11 mouse cellular contexts compared by ENCODE assay signal in genomic region chr17:25880913-25881641, GRCm38 (mm10). TPM values are rescaled to one million over a fixed set of nuclear protein-coding genes. Genes with fewer than 3 reads are reported as not detected.
DNase-seq lines count a peak whose midpoint lies in the region; ATAC-seq and TF ChIP-seq lines count a peak whose summit lies in the region.
"Had no signal": no experiment of that assay in that cellular context is flagged by ENCODE, and none has a peak within 500 bp of the region (broad histone marks: within the 10 kb centered on the region; RNA-seq: fewer than 3 reads in every experiment).

No protein-coding gene starts in this region.

- H3K36me3 ChIP-seq in lung, embryonic 16.5 days (ENCODE audit: control insufficient read depth, insufficient read depth, low read length): peaks cover 12% of the 10 kb centered on the region; the same call in 1 of the 2 replicates
- peaks cover 9% of the 10 kb centered on the region; the same call in 1 of the 2 replicates for H3K36me3 ChIP-seq in lung, postnatal 0 days (ENCODE audit: insufficient read depth, low read length)
- peaks cover 3% of the 10 kb centered on the region; the same call in 1 of the 2 replicates for H3K36me3 ChIP-seq in thymus, adult 2 months (ENCODE audit: control insufficient read depth, insufficient read depth, low read length)

- H3K27me3 ChIP-seq in lung, embryonic 16.5 days (ENCODE audit: control insufficient read depth, insufficient read depth, low read depth, low read length): no peaks in the 10 kb centered on the region
- no peaks in the 10 kb centered on the region for H3K27me3 ChIP-seq in lung, postnatal 0 days (replicated peaks; ENCODE audit: insufficient read depth, low read length)
- H3K27me3 ChIP-seq in thymus, adult 2 months (ENCODE audit: control insufficient read depth, insufficient read depth, low read length): no peaks in the 10 kb centered on the region
- H3K27me3 ChIP-seq: intestine, embryonic 15.5 days had no signal

- H3K4me1 ChIP-seq in lung, embryonic 16.5 days (replicated peaks; ENCODE audit: control insufficient read depth, insufficient read depth, low read length): peaks cover 9% of the 10 kb centered on the region
- H3K4me1 ChIP-seq in lung, postnatal 0 days (ENCODE audit: insufficient read depth, low read depth, low read length): peaks cover 2% of the 10 kb centered on the region; the same call in 1 of the 2 replicates
- peaks cover 5% of the 10 kb centered on the region for H3K4me1 ChIP-seq in thymus, adult 2 months (replicated peaks; ENCODE audit: control insufficient read depth, insufficient read depth, low read length)

- no peak for TF ChIP-seq EP300 in lung, postnatal 0 days (IDR thresholded peaks at IDR 0.05)

- no peak for ATAC-seq in lung, embryonic 16.5 days (ENCODE audit: low read depth)
- no peak for ATAC-seq in lung, postnatal 0 days
- ATAC-seq: intestine, embryonic 15.5 days had no signal

- WGBS in lung, embryonic 16.5 days: 15% methylated on average over 5 of the region's 5 CpGs
- 25% methylated on average over 5 of the region's 5 CpGs for WGBS in lung, postnatal 0 days
- 75% methylated on average over 5 of the region's 5 CpGs for whole genome bisulfite sequencing in thymus, adult 2 months

- TF ChIP-seq POLR2A in thymus, adult 2 months (IDR thresholded peaks at IDR 0.05; ENCODE audit: control insufficient read depth, extremely low read depth, insufficient read depth, low read length, poor library complexity): no peak

- DNase-seq in adrenal gland, adult 2 months: peak; percentile 38
- no peak for DNase-seq in adrenal gland, postnatal 25 days
- DNase-seq in lung, postnatal 0 days (ENCODE audit: low spot score): no peak
- peak; percentile 82 for DNase-seq in mesoderm, embryonic 11.5 days (ENCODE audit: low read depth, low spot score)
- no peak for DNase-seq in spleen, adult 12 weeks (ENCODE audit: low spot score)
- DNase-seq in thymus, adult 2 months: no peak
- DNase-seq in frontal cortex, postnatal 14 days (ENCODE audit: low spot score in 2 of 2): no peak
- DNase-seq: cerebellum, adult 18-20 months had no signal

- H3K9ac ChIP-seq in lung, embryonic 16.5 days (ENCODE audit: low read length): peak overlapping the region; percentile 4; the same call in 1 of the 2 replicates
- H3K9ac ChIP-seq in lung, postnatal 0 days (replicated peaks; ENCODE audit: low read depth): no peak overlapping the region
- H3K9ac ChIP-seq: intestine, embryonic 15.5 days; liver, embryonic 14.5 days had no signal

- no peak overlapping the region for H3K27ac ChIP-seq in lung, embryonic 16.5 days (ENCODE audit: low read length)
- H3K27ac ChIP-seq in lung, postnatal 0 days (ENCODE audit: low read length): no peak overlapping the region
- H3K27ac ChIP-seq in thymus, adult 2 months (ENCODE audit: control insufficient read depth, insufficient read depth, low read length): no peak overlapping the region
- H3K27ac ChIP-seq: intestine, embryonic 15.5 days; liver, embryonic 14.5 days had no signal

- no peak overlapping the region for H3K4me3 ChIP-seq in lung, embryonic 16.5 days (ENCODE audit: low read length)
- no peak overlapping the region for H3K4me3 ChIP-seq in lung, postnatal 0 days (ENCODE audit: low read depth, low read length)
- no peak overlapping the region for H3K4me3 ChIP-seq in thymus, adult 2 months (ENCODE audit: control insufficient read depth, insufficient read depth, low read length)
- H3K4me3 ChIP-seq: intestine, embryonic 15.5 days had no signal

- TF ChIP-seq CTCF in lung, postnatal 0 days (IDR thresholded peaks at IDR 0.05): no peak
- no peak for TF ChIP-seq CTCF in thymus, adult 2 months (IDR thresholded peaks at IDR 0.05; ENCODE audit: borderline replicate concordance, control insufficient read depth, extremely low read depth, insufficient read depth, low read length, poor library complexity)

- no peaks in the 10 kb centered on the region for H3K9me3 ChIP-seq in lung, embryonic 16.5 days (ENCODE audit: control insufficient read depth, low read length)
- no peaks in the 10 kb centered on the region for H3K9me3 ChIP-seq in lung, postnatal 0 days (ENCODE audit: low read length)
- H3K9me3 ChIP-seq: intestine, embryonic 15.5 days had no signal

- no peak overlapping the region for H3K4me2 ChIP-seq in lung, embryonic 16.5 days (ENCODE audit: low read depth, low read length)
- H3K4me2 ChIP-seq in lung, postnatal 0 days (replicated peaks; ENCODE audit: low read depth, low read length): no peak overlapping the region
- H3K4me2 ChIP-seq: intestine, embryonic 15.5 days had no signal

RNA-seq across cellular contexts. Expression of gene Wfikkn1, which starts 0.4 kb away (rescaled TPM):
- total RNA-seq in adrenal gland, adult 2 months (2021): 1 to 10 TPM in 1 of 2 experiments, under 1 TPM in 1; 0.52 to 2.1 TPM
- 2.1 and 2.5 TPM in 2 replicates for polyA plus RNA-seq in adrenal gland, adult 2 months (2012; rRNA removed)
- total RNA-seq in adrenal gland, postnatal 25 days (2021): 2.7 and 3.3 TPM in 2 replicates
- 0.43 and 0.50 TPM in 2 replicates for polyA plus RNA-seq in lung, embryonic 16.5 days (2015; fragmentation: Nextera tagmentation; extraction: Ambion mirVana)
- polyA plus RNA-seq in lung, postnatal 0 days (2015; fragmentation: Nextera tagmentation; extraction: Ambion mirVana): 0.24 and 0.26 TPM in 2 replicates
- 2.9 and 3.7 TPM in 2 replicates for polyA plus RNA-seq in thymus, adult 2 months (2012; rRNA removed)

RNA-seq across cellular contexts. Expression of gene Mettl26, which starts 6.2 kb away (rescaled TPM):
- total RNA-seq in adrenal gland, adult 2 months (2021): 100 to 1,000 TPM in 1 of 2 experiments, 10 to 100 TPM in 1; 90.9 to 141 TPM
- polyA plus RNA-seq in adrenal gland, adult 2 months (2012; rRNA removed): 350 and 376 TPM in 2 replicates
- 116 and 144 TPM in 2 replicates for total RNA-seq in adrenal gland, postnatal 25 days (2021)
- polyA plus RNA-seq in lung, embryonic 16.5 days (2015; fragmentation: Nextera tagmentation; extraction: Ambion mirVana): 54.2 and 58.4 TPM in 2 replicates
- polyA plus RNA-seq in lung, postnatal 0 days (2015; fragmentation: Nextera tagmentation; extraction: Ambion mirVana): 48.7 and 50.7 TPM in 2 replicates
- polyA plus RNA-seq in thymus, adult 2 months (2012; rRNA removed): 77.3 and 82.3 TPM in 2 replicates

RNA-seq across cellular contexts. Expression of gene Mcrip2, which starts 12.5 kb away (rescaled TPM):
- 100 to 1,000 TPM; 302 to 466 TPM for total RNA-seq in adrenal gland, adult 2 months (2021)
- 1,490 and 1,757 TPM in 2 replicates for polyA plus RNA-seq in adrenal gland, adult 2 months (2012; rRNA removed)
- 479 and 493 TPM in 2 replicates for total RNA-seq in adrenal gland, postnatal 25 days (2021)
- 20.6 and 21.6 TPM in 2 replicates for polyA plus RNA-seq in lung, embryonic 16.5 days (2015; fragmentation: Nextera tagmentation; extraction: Ambion mirVana)
- polyA plus RNA-seq in lung, postnatal 0 days (2015; fragmentation: Nextera tagmentation; extraction: Ambion mirVana): 16.5 and 19.5 TPM in 2 replicates
- polyA plus RNA-seq in thymus, adult 2 months (2012; rRNA removed): 52.1 and 54.6 TPM in 2 replicates

RNA-seq across cellular contexts. Expression of gene Wdr90, which starts 19.8 kb away (rescaled TPM):
- total RNA-seq in adrenal gland, adult 2 months (2021): 10 to 100 TPM; 13.9 to 15.1 TPM
- polyA plus RNA-seq in adrenal gland, adult 2 months (2012; rRNA removed): 75.1 and 83.0 TPM in 2 replicates
- 26.7 and 28.0 TPM in 2 replicates for total RNA-seq in adrenal gland, postnatal 25 days (2021)
- polyA plus RNA-seq in lung, embryonic 16.5 days (2015; fragmentation: Nextera tagmentation; extraction: Ambion mirVana): 32.6 and 33.4 TPM in 2 replicates
- polyA plus RNA-seq in lung, postnatal 0 days (2015; fragmentation: Nextera tagmentation; extraction: Ambion mirVana): 5.6 and 5.8 TPM in 2 replicates
- 107 and 133 TPM in 2 replicates for polyA plus RNA-seq in thymus, adult 2 months (2012; rRNA removed)

RNA-seq across cellular contexts. Expression of gene Rhot2, which starts 36.4 kb away (rescaled TPM):
- total RNA-seq in adrenal gland, adult 2 months (2021): 100 to 1,000 TPM; 107 to 127 TPM
- polyA plus RNA-seq in adrenal gland, adult 2 months (2012; rRNA removed): 180 and 193 TPM in 2 replicates
- total RNA-seq in adrenal gland, postnatal 25 days (2021): 124 and 130 TPM in 2 replicates
- 18.3 and 18.6 TPM in 2 replicates for polyA plus RNA-seq in lung, embryonic 16.5 days (2015; fragmentation: Nextera tagmentation; extraction: Ambion mirVana)
- polyA plus RNA-seq in lung, postnatal 0 days (2015; fragmentation: Nextera tagmentation; extraction: Ambion mirVana): 9.9 and 10.3 TPM in 2 replicates
- polyA plus RNA-seq in thymus, adult 2 months (2012; rRNA removed): 192 and 206 TPM in 2 replicates

Comparison
In these comparisons a context has a peak if more than half of its experiments do, and no peak if none do; other contexts are left out.
1. DNase-seq: peak in adrenal gland, adult 2 months (single experiment) and mesoderm, embryonic 11.5 days (single experiment); none in adrenal gland, postnatal 25 days (single experiment), lung, postnatal 0 days (single experiment), spleen, adult 12 weeks (single experiment), thymus, adult 2 months (single experiment) and frontal cortex, postnatal 14 days (0 of 2).
2. RNA of gene Mcrip2, which starts 12.5 kb away (polyA plus RNA-seq): 1,490 to 1,757 TPM in adrenal gland, adult 2 months; 52.1 to 54.6 TPM in thymus, adult 2 months, 20.6 to 21.6 TPM in lung, embryonic 16.5 days and 16.5 to 19.5 TPM in lung, postnatal 0 days; every median in the first group is over 10 times any median in the second.